Mouse (Mus musculus) layer of hippocampus, postnatal 25 days (tissue): ENCODE measurements at regions not wholly inside any gene's neighbourhood (a gene's known extent, or its start where the extent isn't known, plus 50 kb on each side); places are given as distances from the start of the nearest gene placed in this dataset.

Experiments
- DNase-seq, 2 experiments: peaks; one replicate each; pipeline ENCODE4 v3.0.0; 2022; ENCODE audit warnings: mixed read lengths in 2 of 2, low spot score in 1 of 2; ENCODE audit errors: extremely low spot score in 1 of 2

DNA sequence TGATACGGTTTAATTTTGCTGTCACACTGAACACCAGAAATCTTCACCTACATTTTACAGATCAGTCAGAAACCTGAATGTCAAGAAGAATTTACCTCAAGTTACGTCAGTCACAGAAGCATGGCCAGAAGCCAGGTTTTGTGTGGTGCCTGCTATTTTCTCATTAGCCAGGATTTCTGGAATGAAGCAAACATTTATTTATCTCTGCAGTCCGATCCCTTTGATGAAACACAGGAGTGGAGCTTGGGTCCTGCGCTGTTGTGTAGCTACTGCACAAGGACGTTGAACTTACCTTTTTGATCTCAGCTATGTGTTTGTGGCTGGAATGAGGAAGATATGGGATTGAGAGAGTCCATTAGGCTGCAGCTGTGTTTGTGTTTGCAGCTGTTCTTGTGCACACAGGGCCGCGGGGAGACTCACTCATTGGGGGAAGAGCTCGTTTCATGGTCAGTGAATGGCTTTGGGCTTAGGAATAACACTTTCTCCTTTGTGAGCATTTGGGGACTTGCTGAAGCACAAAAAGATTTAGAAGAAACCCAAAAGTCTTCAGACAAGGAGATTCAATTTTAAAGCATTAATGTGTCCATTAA, 318.2 kb downstream of the Gpat3 start:
- DNase-seq = no peak

- no peak for DNase-seq
These were observed 317.6 kb downstream of the Gpat3 start for GRCm38 (mm10) chr5:101163112-101163511.

GRCm38 (mm10) chr5:101157416-101157815, 311.9 kb downstream of the Gpat3 start:
- DNase-seq = no peak

DNA sequence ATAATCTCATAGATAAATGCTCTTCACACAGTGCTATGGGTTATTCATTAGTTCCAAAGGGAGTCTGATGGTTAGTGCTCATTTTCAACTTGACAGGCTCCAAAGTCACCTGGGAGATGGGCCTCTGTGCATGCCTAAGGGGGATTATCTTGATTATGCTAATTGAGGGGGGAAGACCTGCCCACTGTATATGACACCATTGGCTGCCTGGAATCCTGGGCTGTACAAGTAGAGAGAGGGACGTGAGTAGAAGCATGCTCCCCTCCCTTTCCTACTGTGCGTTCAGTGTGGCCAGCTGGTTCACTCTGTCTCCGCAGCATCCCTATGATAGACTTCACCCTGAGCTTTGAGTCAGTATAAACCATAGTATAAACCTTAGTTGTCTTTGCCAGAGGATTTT, 300.8 kb downstream of the Gpat3 start:
- DNase-seq = no peak

- no peak for DNase-seq
These were observed 279.5 kb downstream of the Gpat3 start for GRCm38 (mm10) chr5:101124941-101125453.

- no peak for DNase-seq
These were observed 277.4 kb downstream of the Gpat3 start for GRCm38 (mm10) chr5:101122914-101123313.

- no peak for DNase-seq
These were observed 275.1 kb downstream of the Gpat3 start for GRCm38 (mm10) chr5:101120509-101121201.

DNA sequence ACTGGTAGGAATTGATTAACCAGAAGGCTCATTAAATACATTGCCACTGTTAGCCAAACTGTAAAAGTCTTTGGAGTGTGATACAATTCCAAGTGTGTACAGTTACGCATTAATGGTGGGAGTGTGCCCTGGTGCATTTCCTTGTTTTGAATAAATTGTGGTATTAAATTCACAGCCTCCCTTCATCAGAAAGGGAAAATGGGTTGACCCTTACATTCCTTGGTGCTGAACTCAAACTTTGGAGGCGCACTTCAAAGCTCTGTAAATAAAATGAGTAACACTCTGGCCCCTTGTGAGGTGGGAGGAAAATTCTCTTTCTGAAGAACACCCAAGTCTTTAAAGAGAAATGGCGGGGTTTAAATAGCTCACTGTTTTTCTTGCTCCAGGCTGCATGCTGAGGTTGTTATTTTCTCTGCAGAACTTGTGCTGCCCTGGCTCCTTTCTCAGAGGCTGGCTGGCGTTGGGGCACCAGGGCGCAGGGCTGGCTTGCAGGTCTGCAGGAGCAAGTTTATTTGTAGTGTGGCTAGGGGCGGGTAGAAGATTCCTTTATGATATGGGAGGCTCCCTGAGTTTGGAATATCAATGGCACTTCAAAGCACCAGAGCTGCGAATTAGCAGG, 266.7 kb downstream of the Gpat3 start:
- no peak for DNase-seq

GRCm38 (mm10) chr5:101111619-101112018, 266.1 kb downstream of the Gpat3 start:
- DNase-seq = no peak

DNA sequence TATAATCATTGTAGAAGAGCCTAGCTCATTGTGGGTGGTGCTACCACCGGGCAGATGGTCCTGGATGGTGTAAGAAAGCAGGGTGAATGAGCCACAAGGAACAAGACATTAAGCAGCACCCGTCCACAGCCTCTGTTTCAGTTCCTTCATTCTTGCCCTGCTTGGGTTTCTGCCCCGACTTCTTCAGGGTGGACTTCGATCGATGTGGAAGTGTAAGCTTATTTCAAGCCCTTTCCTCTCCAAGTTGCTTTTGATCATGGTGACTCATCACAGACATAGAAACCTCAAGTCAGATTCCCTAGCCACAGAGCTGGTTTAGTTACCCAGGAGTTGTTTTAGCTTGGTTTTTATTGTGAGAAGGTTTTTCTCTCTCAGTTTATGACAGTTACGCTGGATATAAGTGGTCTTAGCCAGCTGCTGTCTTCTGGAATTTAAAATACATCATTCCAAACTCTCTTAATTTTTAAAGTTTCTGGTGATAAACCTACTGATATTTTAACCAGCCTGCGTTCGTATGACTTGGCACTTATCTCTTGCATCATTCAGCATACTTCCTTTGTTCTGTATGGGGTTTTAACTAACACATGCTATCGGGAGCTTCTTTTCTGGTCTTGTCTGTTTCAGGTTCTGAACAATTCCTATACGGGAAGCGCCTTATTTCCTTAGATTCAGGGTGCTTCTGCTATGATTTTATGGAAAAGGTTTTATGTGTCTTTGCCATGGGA, 255.6 kb downstream of the Gpat3 start:
- DNase-seq = no peak

DNA sequence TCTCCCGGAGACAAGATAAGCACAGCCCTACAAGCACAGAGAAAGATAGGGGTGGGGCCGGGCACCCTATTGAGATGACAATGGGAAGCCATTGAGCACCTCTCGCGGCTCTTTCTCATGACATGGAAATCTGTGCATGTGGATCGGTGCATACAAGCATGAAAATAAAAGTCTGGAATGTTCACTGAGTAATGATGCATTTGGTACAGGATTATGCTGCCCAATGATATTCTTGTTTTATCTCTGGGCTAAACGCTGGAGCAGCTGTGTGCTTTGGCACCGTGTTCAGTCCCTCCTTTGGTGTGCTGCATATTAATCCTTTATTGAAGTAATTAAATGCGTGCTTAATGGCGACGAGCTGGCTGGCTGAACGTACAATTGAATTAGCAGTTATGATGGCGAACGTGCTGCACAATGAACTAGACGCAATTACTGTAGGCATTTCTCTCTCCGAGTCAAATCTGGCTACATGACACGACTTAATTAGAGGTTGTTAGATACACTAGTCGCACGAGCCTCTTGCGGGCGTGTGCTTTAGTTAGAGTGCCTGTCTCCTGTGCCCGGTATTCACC, 245.6 kb downstream of the Gpat3 start:
- DNase-seq = no peak

- DNase-seq = no peak
These were observed 245.0 kb downstream of the Gpat3 start for GRCm38 (mm10) chr5:101090415-101091026.

DNA sequence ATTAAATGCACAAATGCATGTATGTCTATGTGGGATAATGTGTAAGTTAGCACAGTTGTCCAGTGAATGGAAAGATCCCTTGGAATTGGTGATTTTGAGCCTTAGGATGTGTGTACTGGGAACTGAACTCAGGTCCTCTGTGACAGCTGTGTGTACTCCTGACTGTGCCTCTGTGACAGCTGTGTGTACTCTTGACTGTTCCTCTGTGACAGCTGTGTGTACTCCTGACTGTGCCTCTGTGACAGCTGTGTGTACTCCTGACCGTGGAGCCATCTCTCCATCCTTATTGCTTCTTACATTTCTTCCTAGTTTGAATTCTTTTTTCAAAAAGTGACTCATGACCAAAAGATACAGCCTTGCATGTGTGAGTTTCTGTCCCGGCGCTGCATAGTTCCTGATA, 239.7 kb downstream of the Gpat3 start:
- DNase-seq = no peak

- no peak for DNase-seq
These were observed 237.1 kb downstream of the Gpat3 start for GRCm38 (mm10) chr5:101082611-101083010.

GRCm38 (mm10) chr5:101064308-101064707, 218.8 kb downstream of the Gpat3 start:
- DNase-seq = no peak

- no peak for DNase-seq
These were observed 217.7 kb downstream of the Gpat3 start for GRCm38 (mm10) chr5:101063254-101063653.

- DNase-seq = no peak
These were observed 206.1 kb downstream of the Gpat3 start for GRCm38 (mm10) chr5:101051591-101051990.

GRCm38 (mm10) chr5:101040488-101040887, 195.0 kb downstream of the Gpat3 start:
- DNase-seq = no peak

- no peak for DNase-seq
These were observed 187.5 kb downstream of the Gpat3 start for GRCm38 (mm10) chr5:101032968-101033367.

GRCm38 (mm10) chr5:101032147-101032900, 186.8 kb downstream of the Gpat3 start:
- DNase-seq = no peak
